Mouse (Mus musculus) intestine, postnatal 0 days (tissue): ENCODE results near the gene Bend5. TPM values are rescaled to one million over a fixed set of nuclear protein-coding genes. Genes with fewer than 3 reads are reported as not detected.

Experiments
- ATAC-seq: fragments of 200-750 bp; cut with Nextera tagmentation; 2 replicates; pipeline ENCODE4 v1.8.0; 2017; ENCODE audit warnings: mild to moderate bottlenecking, moderate TSS enrichment, moderate library complexity
- H3K27ac ChIP-seq: fragments of 300-500 bp; sonication (generic); 2 replicates; pipeline ENCODE4 v1.5.1; 2014; ENCODE audit warnings: mild to moderate bottlenecking, low read depth, low read length, moderate library complexity
- H3K27me3 ChIP-seq: fragments of 300-500 bp; sonication (generic); replicated peaks from 2 replicates; pipeline ENCODE4 v1.6.1; 2014; ENCODE audit warnings: low read length, mixed read lengths; ENCODE audit not compliant: control insufficient read depth, insufficient read depth
- H3K36me3 ChIP-seq: fragments of 300-500 bp; sonication (generic); 2 replicates; pipeline ENCODE4 v1.6.1; 2014; ENCODE audit warnings: mild to moderate bottlenecking, moderate library complexity; ENCODE audit not compliant: control insufficient read depth, insufficient read depth
- H3K4me1 ChIP-seq: fragments of 300-500 bp; sonication (generic); replicated peaks from 2 replicates; pipeline ENCODE4 v1.6.1; 2014; ENCODE audit warnings: antibody characterized with exemption, low read length, mixed read lengths; ENCODE audit not compliant: control insufficient read depth, insufficient read depth
- H3K4me2 ChIP-seq: fragments of 300-500 bp; sonication (generic); replicated peaks from 2 replicates; pipeline ENCODE4 v1.6.1; 2014; ENCODE audit warnings: low read depth, mild to moderate bottlenecking, moderate library complexity
- H3K4me3 ChIP-seq: fragments of 300-500 bp; sonication (generic); 2 replicates; pipeline ENCODE4 v1.5.1; 2014; ENCODE audit warnings: low read depth, low read length
- H3K9ac ChIP-seq: fragments of 300-500 bp; sonication (generic); 2 replicates; pipeline ENCODE4 v1.6.1; 2014; ENCODE audit warnings: mild to moderate bottlenecking, low read depth, low read length
- H3K9me3 ChIP-seq: fragments of 300-500 bp; sonication (generic); 2 replicates; pipeline ENCODE4 v1.6.1; 2016; ENCODE audit warnings: mixed run types; ENCODE audit not compliant: control insufficient read depth
- CTCF ChIP-seq: sonication (generic); IDR thresholded peaks from 2 replicates; pipeline ENCODE4 v1.5.1; 2016; ENCODE audit warnings: low read depth, mild to moderate bottlenecking, control low read depth, antibody characterized with exemption, moderate library complexity
- WGBS: fragments of 180-500 bp; shearing (Covaris S2); extraction: QIAGEN DNeasy Blood & Tissue Kit; methylation state at CpG from one replicate; pipeline ENCODE4 v1.1.7; 2014; 5-methylcytosine and 5-hydroxymethylcytosine counted together
- polyA plus RNA-seq: library from polyadenylated mRNA; unstranded; fragments of >200 nt; fragmentation: Nextera tagmentation; extraction: Ambion mirVana; gene quantifications from 2 replicates; pipeline ENCODE4 v1.2.1, GENCODE M21; 2015

The Bend5 gene
- polyA plus RNA-seq, 1 experiment from 2014 or later, result 28.0 TPM

- 79% methylated on average over 4 of the region's 4 CpGs for WGBS
- Histone ChIP-seq H3K4me1 (no peaks in the 10 kb centered on the region), H3K36me3 (no peaks in the 10 kb centered on the region), H3K9me3 (no peaks in the 10 kb centered on the region), H3K27ac (no peak overlapping the region), H3K9ac (no peak overlapping the region), H3K27me3 (no peaks in the 10 kb centered on the region), H3K4me3 (no peak overlapping the region), H3K4me2 (no peak overlapping the region)
- no peak for TF ChIP-seq CTCF
- no peak for ATAC-seq
These were observed 72.5 kb downstream of the Bend5 start for GRCm38 (mm10) chr4:111487233-111487843.

GRCm38 (mm10) chr4:111493750-111494404 is 79.1 kb downstream of the Bend5 start:
- no peak overlapping the region for H3K4me2 ChIP-seq
- peak; percentile 53; the same call in 1 of the 2 replicates for ATAC-seq
- no peak overlapping the region for H3K27ac ChIP-seq
- H3K36me3 ChIP-seq, result no peaks in the 10 kb centered on the region
- H3K9ac ChIP-seq, result no peak overlapping the region
- H3K4me1 ChIP-seq, result no peaks in the 10 kb centered on the region
- H3K27me3 ChIP-seq, result no peaks in the 10 kb centered on the region
- H3K4me3 ChIP-seq, result no peak overlapping the region
- H3K9me3 ChIP-seq, result no peaks in the 10 kb centered on the region
- peak; percentile 73 for TF ChIP-seq CTCF
- 53% methylated on average over 5 of the region's 5 CpGs for WGBS

DNA sequence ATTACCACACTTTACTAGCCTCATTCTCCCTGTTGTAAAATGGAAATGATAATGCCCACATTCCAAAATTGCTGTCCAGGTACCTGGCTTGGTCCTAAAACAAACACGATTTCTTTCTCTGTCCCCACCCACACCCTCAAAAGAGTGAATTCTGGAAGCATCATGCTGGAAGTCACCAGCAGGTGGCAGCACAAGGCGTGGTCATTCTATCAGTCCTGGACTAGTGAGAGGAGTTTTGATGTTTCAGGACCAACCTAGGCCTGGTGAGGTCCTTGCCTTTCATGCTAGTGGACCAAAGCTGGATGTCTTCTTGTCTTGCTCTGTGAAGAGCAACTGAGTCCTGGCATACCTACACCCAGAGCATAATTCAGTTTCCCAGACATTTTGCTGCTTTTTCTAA is 81.1 kb downstream of the Bend5 start:
- Histone ChIP-seq H3K36me3 (no peaks in the 10 kb centered on the region), H3K27me3 (no peaks in the 10 kb centered on the region), H3K4me3 (no peak overlapping the region), H3K4me2 (no peak overlapping the region), H3K27ac (no peak overlapping the region), H3K4me1 (no peaks in the 10 kb centered on the region), H3K9me3 (no peaks in the 10 kb centered on the region), H3K9ac (no peak overlapping the region)
- peak; percentile 93 for TF ChIP-seq CTCF
- WGBS, result 3% methylated on average over 2 of the region's 2 CpGs
- ATAC-seq, result no peak

DNA sequence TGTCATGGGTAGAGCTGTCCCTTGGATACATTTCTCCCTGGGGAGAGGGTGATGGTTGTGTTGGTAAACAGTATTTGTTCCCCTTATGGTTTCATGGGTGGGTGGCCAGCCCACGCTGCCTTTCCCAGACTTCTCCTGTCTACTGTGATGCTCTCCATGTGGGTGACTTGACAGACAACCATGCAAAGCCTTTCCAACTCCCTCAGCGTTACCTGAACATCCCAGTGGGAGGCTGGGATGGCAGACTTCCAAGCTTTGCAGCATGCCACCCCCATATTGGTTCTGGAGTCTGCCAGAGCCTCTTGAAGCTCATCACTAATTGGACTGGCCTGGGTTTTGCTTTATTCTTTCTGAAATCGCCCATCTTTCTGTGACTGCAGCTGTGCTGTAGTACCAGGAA is 83.9 kb downstream of the Bend5 start:
- Histone ChIP-seq H3K4me2 (no peak overlapping the region), H3K27ac (no peak overlapping the region), H3K27me3 (no peaks in the 10 kb centered on the region), H3K9me3 (no peaks in the 10 kb centered on the region), H3K4me1 (0 out of 2 replicates have a peak, but pooled peaks cover 3% of the 10 kb centered on the region), H3K4me3 (no peak overlapping the region), H3K36me3 (no peaks in the 10 kb centered on the region), H3K9ac (no peak overlapping the region)
- WGBS, result 76% methylated on average over 3 of the region's 3 CpGs
- no peak for TF ChIP-seq CTCF
- ATAC-seq, result no peak

GRCm38 (mm10) chr4:111501441-111501840 is 86.6 kb downstream of the Bend5 start:
- Histone ChIP-seq H3K36me3 (no peaks in the 10 kb centered on the region), H3K9me3 (no peaks in the 10 kb centered on the region), H3K4me1 (0 out of 2 replicates have a peak, but pooled peaks cover 3% of the 10 kb centered on the region), H3K4me2 (no peak overlapping the region), H3K27ac (no peak overlapping the region), H3K9ac (no peak overlapping the region), H3K27me3 (no peaks in the 10 kb centered on the region), H3K4me3 (no peak overlapping the region)
- no peak for ATAC-seq
- TF ChIP-seq CTCF, result no peak
- WGBS, result 77% methylated on average over 1 of the region's 1 CpGs

DNA sequence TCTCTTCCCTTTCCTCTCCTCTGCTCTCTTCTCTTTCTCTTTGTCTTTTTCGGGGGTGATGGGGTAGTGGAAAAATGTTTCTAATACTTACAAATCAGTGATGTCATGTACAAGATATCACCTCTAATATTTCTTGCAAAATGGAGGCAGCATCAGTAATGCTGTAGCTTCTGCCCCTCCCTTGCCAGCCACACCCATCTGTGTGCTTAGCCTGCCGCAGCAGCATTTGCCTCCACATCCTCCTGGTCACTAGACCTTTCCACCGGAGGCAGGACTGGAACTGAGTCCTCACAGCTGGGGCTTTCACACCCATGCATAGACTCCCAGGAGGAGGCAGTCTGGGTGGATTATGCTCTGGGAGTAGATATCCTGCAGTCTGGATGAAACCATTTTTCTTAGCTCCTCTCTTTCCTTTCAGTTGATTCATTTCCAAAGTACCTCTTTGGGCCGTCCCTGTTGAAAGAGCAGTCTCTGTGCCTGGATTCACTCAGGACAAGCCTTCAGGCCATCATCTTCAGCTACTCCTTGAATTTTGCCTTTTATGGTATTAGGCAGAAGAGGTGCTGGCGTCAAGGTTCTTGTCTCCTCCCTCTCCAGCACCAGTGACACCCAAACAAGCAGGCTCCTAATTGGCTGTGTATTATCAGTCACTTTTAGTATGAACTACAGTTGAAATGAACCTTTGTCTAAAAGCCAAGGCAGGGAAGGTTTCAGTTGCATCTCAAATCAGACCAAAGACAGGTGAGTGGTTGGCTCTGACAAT is 88.3 kb downstream of the Bend5 start:
- ATAC-seq, result no peak
- no peak overlapping the region for H3K27ac ChIP-seq
- 0 out of 2 replicates have a peak, but pooled peaks cover 3% of the 10 kb centered on the region for H3K4me1 ChIP-seq
- H3K9ac ChIP-seq, result no peak overlapping the region
- H3K9me3 ChIP-seq, result no peaks in the 10 kb centered on the region
- no peak for TF ChIP-seq CTCF
- no peak overlapping the region for H3K4me2 ChIP-seq
- no peak overlapping the region for H3K4me3 ChIP-seq
- WGBS, result 54% methylated on average over 5 of the region's 5 CpGs
- H3K36me3 ChIP-seq, result no peaks in the 10 kb centered on the region
- no peaks in the 10 kb centered on the region for H3K27me3 ChIP-seq
